Mouse (Mus musculus) heart, embryonic 12.5 days (tissue): ENCODE measurements around the gene Acss1. TPM values are rescaled to one million over a fixed set of nuclear protein-coding genes. Genes with fewer than 3 reads are reported as not detected.
A peak's percentile ranks its signal among the peaks of the same experiment; 100 is the strongest.

Source experiments
- ATAC-seq: fragments of 200-750 bp; cut with Nextera tagmentation; 2 replicates; pipeline ENCODE4 v1.8.0; 2017; ENCODE audit warnings: moderate TSS enrichment, moderate library complexity; ENCODE audit not compliant: insufficient number of reproducible peaks, low FRiP score
- H3K27ac ChIP-seq: fragments of 300-500 bp; sonication (generic); 2 replicates; pipeline ENCODE4 v1.5.1; 2016; ENCODE audit warnings: mild to moderate bottlenecking, moderate library complexity; ENCODE audit not compliant: poor library complexity, severe bottlenecking
- H3K27me3 ChIP-seq: fragments of 300-500 bp; sonication (generic); replicated peaks from 2 replicates; pipeline ENCODE4 v1.6.1; 2016; ENCODE audit warnings: mild to moderate bottlenecking, moderate library complexity
- H3K36me3 ChIP-seq: fragments of 300-500 bp; sonication (generic); 2 replicates; pipeline ENCODE4 v1.6.1; 2016; ENCODE audit warnings: mild to moderate bottlenecking, moderate library complexity
- H3K4me1 ChIP-seq: fragments of 300-500 bp; sonication (generic); replicated peaks from 2 replicates; pipeline ENCODE4 v1.6.1; 2016; ENCODE audit warnings: mild to moderate bottlenecking
- H3K4me2 ChIP-seq: fragments of 300-500 bp; sonication (generic); 2 replicates; pipeline ENCODE4 v1.6.1; 2016; ENCODE audit warnings: mild to moderate bottlenecking, moderate library complexity
- H3K4me3 ChIP-seq: fragments of 300-500 bp; sonication (generic); 2 replicates; pipeline ENCODE4 v1.5.1; 2016; ENCODE audit warnings: mild to moderate bottlenecking
- H3K9ac ChIP-seq: fragments of 300-500 bp; sonication (generic); 2 replicates; pipeline ENCODE4 v1.6.1; 2016; ENCODE audit warnings: mild to moderate bottlenecking, moderate library complexity
- H3K9me3 ChIP-seq: fragments of 300-500 bp; sonication (generic); replicated peaks from 2 replicates; pipeline ENCODE4 v1.6.1; 2016; ENCODE audit warnings: mild to moderate bottlenecking, moderate library complexity
- WGBS: fragments of 180-500 bp; shearing (Covaris S2); methylation state at CpG from one replicate; pipeline ENCODE4 v1.1.7; 2016; 5-methylcytosine and 5-hydroxymethylcytosine counted together
- polyA plus RNA-seq: library from polyadenylated mRNA; unstranded; fragments of >200 nt; fragmentation: Nextera tagmentation; extraction: Ambion mirVana; gene quantifications from 2 replicates; pipeline ENCODE4 v1.2.1, GENCODE M21; 2016

The Acss1 gene
- polyA plus RNA-seq, 1 experiment from 2014 or later: 12.7 TPM

GRCm38 (mm10) chr2:150655290-150655689, 13.0 kb downstream of the Acss1 start:
- H3K4me3 ChIP-seq: no peak overlapping the region
- H3K9me3 ChIP-seq: 0 out of 2 replicates have a peak, but pooled peaks cover 2% of the 10 kb centered on the region
- H3K4me2 ChIP-seq: no peak overlapping the region
- no peak for ATAC-seq
- H3K27me3 ChIP-seq: no peaks in the 10 kb centered on the region
- no peak overlapping the region for H3K27ac ChIP-seq
- H3K9ac ChIP-seq: no peak overlapping the region
- H3K36me3 ChIP-seq: peaks cover 4% of the 10 kb centered on the region; the same call in 1 of the 2 replicates
- peaks cover 14% of the 10 kb centered on the region for H3K4me1 ChIP-seq
- WGBS: 75% methylated on average over 6 of the region's 6 CpGs

GRCm38 (mm10) chr2:150654814-150655213, 13.5 kb downstream of the Acss1 start:
- Histone ChIP-seq H3K27ac (no peak overlapping the region), H3K27me3 (no peaks in the 10 kb centered on the region), H3K4me1 (peaks cover 15% of the 10 kb centered on the region), H3K4me3 (no peak overlapping the region), H3K9ac (no peak overlapping the region), H3K36me3 (peaks cover 4% of the 10 kb centered on the region; the same call in 1 of the 2 replicates), H3K4me2 (no peak overlapping the region), H3K9me3 (0 out of 2 replicates have a peak, but pooled peaks cover 2% of the 10 kb centered on the region)
- no peak for ATAC-seq
- 92% methylated on average over 2 of the region's 2 CpGs for WGBS

GRCm38 (mm10) chr2:150651366-150651765, 16.9 kb downstream of the Acss1 start:
- no peak overlapping the region for H3K4me3 ChIP-seq
- H3K9ac ChIP-seq: 0 out of 2 replicates have a peak overlapping the region, but pooled peaks have one; percentile 4
- no peaks in the 10 kb centered on the region for H3K27me3 ChIP-seq
- peak overlapping the region; percentile 32; the same call in 1 of the 2 replicates for H3K4me2 ChIP-seq
- peak overlapping the region; percentile 87 for H3K27ac ChIP-seq
- 64% methylated on average over 9 of the region's 9 CpGs for WGBS
- no peaks in the 10 kb centered on the region for H3K9me3 ChIP-seq
- H3K36me3 ChIP-seq: no peaks in the 10 kb centered on the region
- H3K4me1 ChIP-seq: peaks cover 24% of the 10 kb centered on the region
- no peak for ATAC-seq

GRCm38 (mm10) chr2:150650511-150651074, 17.7 kb downstream of the Acss1 start:
- Histone ChIP-seq H3K4me3 (no peak overlapping the region), H3K9ac (peak overlapping the region; percentile 4; the same call in 1 of the 2 replicates), H3K36me3 (no peaks in the 10 kb centered on the region), H3K27ac (peak overlapping the region; percentile 87), H3K27me3 (no peaks in the 10 kb centered on the region), H3K4me2 (peak overlapping the region; percentile 32), H3K4me1 (peaks cover 24% of the 10 kb centered on the region), H3K9me3 (no peaks in the 10 kb centered on the region)
- 11% methylated on average over 7 of the region's 7 CpGs for WGBS
- ATAC-seq: peak; percentile 59; the same call in 1 of the 2 replicates

- no peak overlapping the region for H3K9ac ChIP-seq
- H3K4me2 ChIP-seq: no peak overlapping the region
- H3K4me3 ChIP-seq: no peak overlapping the region
- no peaks in the 10 kb centered on the region for H3K9me3 ChIP-seq
- H3K36me3 ChIP-seq: no peaks in the 10 kb centered on the region
- no peak for ATAC-seq
- peaks cover 24% of the 10 kb centered on the region for H3K4me1 ChIP-seq
- H3K27ac ChIP-seq: no peak overlapping the region
- H3K27me3 ChIP-seq: no peaks in the 10 kb centered on the region
- 56% methylated on average over 13 of the region's 13 CpGs for WGBS
Measured at GRCm38 (mm10) chr2:150648300-150648895, 19.9 kb downstream of the Acss1 start.

- Histone ChIP-seq H3K4me2 (no peak overlapping the region), H3K36me3 (no peaks in the 10 kb centered on the region), H3K4me3 (no peak overlapping the region), H3K4me1 (peaks cover 24% of the 10 kb centered on the region), H3K9me3 (no peaks in the 10 kb centered on the region), H3K27me3 (no peaks in the 10 kb centered on the region), H3K9ac (no peak overlapping the region), H3K27ac (no peak overlapping the region)
- 79% methylated on average over 14 of the region's 14 CpGs for WGBS
- ATAC-seq: no peak
Measured at GRCm38 (mm10) chr2:150647681-150648299, 20.5 kb downstream of the Acss1 start.

GRCm38 (mm10) chr2:150646411-150647121, 21.7 kb downstream of the Acss1 start:
- no peak for ATAC-seq
- Histone ChIP-seq H3K4me2 (no peak overlapping the region), H3K27me3 (no peaks in the 10 kb centered on the region), H3K9me3 (no peaks in the 10 kb centered on the region), H3K27ac (no peak overlapping the region), H3K4me3 (no peak overlapping the region), H3K36me3 (no peaks in the 10 kb centered on the region), H3K4me1 (peaks cover 24% of the 10 kb centered on the region), H3K9ac (no peak overlapping the region)
- WGBS: 81% methylated on average over 8 of the region's 8 CpGs

- no peak overlapping the region for H3K4me3 ChIP-seq
- H3K4me1 ChIP-seq: peaks cover 13% of the 10 kb centered on the region
- no peak for ATAC-seq
- no peak overlapping the region for H3K9ac ChIP-seq
- H3K27me3 ChIP-seq: no peaks in the 10 kb centered on the region
- no peak overlapping the region for H3K27ac ChIP-seq
- no peaks in the 10 kb centered on the region for H3K36me3 ChIP-seq
- WGBS: 87% methylated on average over 4 of the region's 4 CpGs
- no peak overlapping the region for H3K4me2 ChIP-seq
- no peaks in the 10 kb centered on the region for H3K9me3 ChIP-seq
Measured at GRCm38 (mm10) chr2:150645225-150645624, 23.1 kb downstream of the Acss1 start.

GRCm38 (mm10) chr2:150643726-150644415, 24.4 kb downstream of the Acss1 start:
- Histone ChIP-seq H3K9ac (no peak overlapping the region), H3K4me2 (no peak overlapping the region), H3K4me3 (no peak overlapping the region), H3K4me1 (no peaks in the 10 kb centered on the region), H3K36me3 (no peaks in the 10 kb centered on the region), H3K9me3 (no peaks in the 10 kb centered on the region), H3K27ac (no peak overlapping the region), H3K27me3 (no peaks in the 10 kb centered on the region)
- ATAC-seq: no peak
- 66% methylated on average over 8 of the region's 8 CpGs for WGBS

- H3K27me3 ChIP-seq: no peaks in the 10 kb centered on the region
Measured at GRCm38 (mm10) chr2:150643166-150643565, 25.1 kb downstream of the Acss1 start.

More at GRCm38 (mm10) chr2:150643166-150643565, 25.1 kb downstream of the Acss1 start:
- ATAC-seq: no peak
- Histone ChIP-seq H3K4me2 (no peak overlapping the region), H3K4me1 (no peaks in the 10 kb centered on the region), H3K27ac (no peak overlapping the region), H3K4me3 (no peak overlapping the region), H3K9ac (no peak overlapping the region), H3K9me3 (no peaks in the 10 kb centered on the region), H3K36me3 (no peaks in the 10 kb centered on the region)
- 77% methylated on average over 1 of the region's 1 CpGs for WGBS
